Mouse (Mus musculus) forebrain, postnatal 0 days (tissue): ENCODE data around the gene Gpbp1. TPM values are rescaled to one million over a fixed set of nuclear protein-coding genes. Genes with fewer than 3 reads are reported as not detected.

ENCODE experiments used
- ATAC-seq: fragments of 200-750 bp; cut with Nextera tagmentation; 2 replicates; pipeline ENCODE4 v1.8.0; 2017; ENCODE audit warnings: mild to moderate bottlenecking, moderate library complexity
- DNase-seq: peaks from one replicate; pipeline ENCODE4 v3.0.0-alpha.2; 2015
- H3K27ac ChIP-seq: fragments of 300-500 bp; sonication (generic); 2 replicates; pipeline ENCODE4 v1.5.1; 2014; ENCODE audit warnings: low read depth, mild to moderate bottlenecking, antibody characterized with exemption, low read length, moderate library complexity, mixed read lengths
- H3K27me3 ChIP-seq: fragments of 300-500 bp; sonication (generic); 2 replicates; pipeline ENCODE4 v1.6.1; 2014; ENCODE audit warnings: mild to moderate bottlenecking, low read length, mixed read lengths; ENCODE audit not compliant: insufficient read depth
- H3K36me3 ChIP-seq: fragments of 300-500 bp; sonication (generic); 2 replicates; pipeline ENCODE4 v1.6.1; 2014; ENCODE audit warnings: mild to moderate bottlenecking, moderate library complexity; ENCODE audit not compliant: insufficient read depth
- H3K4me1 ChIP-seq: fragments of 300-500 bp; sonication (generic); 2 replicates; pipeline ENCODE4 v1.6.1; 2014; ENCODE audit warnings: antibody characterized with exemption; ENCODE audit not compliant: insufficient read depth
- H3K4me2 ChIP-seq: fragments of 300-500 bp; sonication (generic); 2 replicates; pipeline ENCODE4 v1.6.1; 2014; ENCODE audit warnings: low read depth, mild to moderate bottlenecking, moderate library complexity
- H3K4me3 ChIP-seq: fragments of 300-500 bp; sonication (generic); 2 replicates; pipeline ENCODE4 v1.5.1; 2014; ENCODE audit warnings: low read depth, low read length, mixed read lengths
- H3K9ac ChIP-seq: fragments of 300-500 bp; sonication (generic); 2 replicates; pipeline ENCODE4 v1.6.1; 2014; ENCODE audit warnings: mild to moderate bottlenecking
- H3K9me3 ChIP-seq: fragments of 300-500 bp; sonication (generic); 2 replicates; pipeline ENCODE4 v1.6.1; 2016; ENCODE audit warnings: low read length
- CTCF ChIP-seq: sonication (generic); IDR thresholded peaks from 2 replicates; pipeline ENCODE4 v1.5.1; 2016; ENCODE audit warnings: antibody characterized with exemption, control low read depth, low read depth
- WGBS: fragments of 180-500 bp; shearing (Covaris S2); extraction: QIAGEN DNeasy Blood & Tissue Kit; methylation state at CpG from one replicate; pipeline ENCODE4 v1.1.7; 2014; 5-methylcytosine and 5-hydroxymethylcytosine counted together
- polyA plus RNA-seq: library from polyadenylated mRNA; unstranded; fragments of >200 nt; fragmentation: Nextera tagmentation; extraction: Ambion mirVana; gene quantifications from 2 replicates; pipeline ENCODE4 v1.2.1, GENCODE M21; 2015
- total RNA-seq: library from RNA; depleted of rRNA; stranded (reverse); fragments of >200 nt; gene quantifications from 2 replicates; pipeline ENCODE4 v1.2.3, GENCODE M21; 2014; rRNA removed

Gpbp1 gene
- total and polyA plus RNA-seq, 2 experiments from 2014 or later, result 85.6 to 94.8 TPM

DNA sequence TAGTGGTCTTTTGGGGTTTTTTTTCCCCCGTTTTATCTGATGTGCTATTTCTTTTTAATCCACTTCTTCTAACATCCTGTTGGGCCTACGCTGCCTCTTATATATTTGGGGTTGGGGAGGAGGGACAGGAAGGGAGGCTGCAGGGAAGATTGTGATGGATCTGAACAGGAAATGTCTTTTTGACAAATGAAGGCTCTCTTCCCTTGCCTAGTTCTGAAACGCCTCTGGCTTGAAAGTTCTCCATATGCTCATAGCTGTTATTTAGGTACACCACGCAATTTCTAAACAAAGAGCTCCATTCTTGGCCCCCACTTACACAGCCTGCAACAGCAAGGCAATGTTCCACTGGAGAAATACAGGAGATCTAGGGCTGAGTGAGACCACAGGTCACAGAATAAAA, 95.0 kb downstream of the Gpbp1 start:
- 82% methylated on average over 4 of the region's 4 CpGs for WGBS
- ATAC-seq, result no peak

GRCm38 (mm10) chr13:111394341-111394740, 95.6 kb downstream of the Gpbp1 start:
- TF ChIP-seq CTCF, result no peak

More for the DNA sequence above, 95.0 kb downstream of the Gpbp1 start:
- H3K9me3 ChIP-seq, result no peaks in the 10 kb centered on the region
- DNase-seq, result no peak
- no peaks in the 10 kb centered on the region for H3K36me3 ChIP-seq
- no peaks in the 10 kb centered on the region for H3K4me1 ChIP-seq
- no peak overlapping the region for H3K9ac ChIP-seq
- H3K4me2 ChIP-seq, result no peak overlapping the region
- no peak overlapping the region for H3K27ac ChIP-seq
- no peaks in the 10 kb centered on the region for H3K27me3 ChIP-seq
- TF ChIP-seq CTCF, result no peak
- no peak overlapping the region for H3K4me3 ChIP-seq

GRCm38 (mm10) chr13:111393426-111393825, 96.5 kb downstream of the Gpbp1 start:
- no peak for TF ChIP-seq CTCF
- H3K4me1 ChIP-seq, result no peaks in the 10 kb centered on the region
- no peaks in the 10 kb centered on the region for H3K9me3 ChIP-seq
- H3K4me3 ChIP-seq, result no peak overlapping the region
- H3K27ac ChIP-seq, result no peak overlapping the region
- WGBS, result 71% methylated on average over 6 of the region's 6 CpGs
- DNase-seq, result no peak
- no peaks in the 10 kb centered on the region for H3K36me3 ChIP-seq
- H3K4me2 ChIP-seq, result no peak overlapping the region
- no peak for ATAC-seq
- no peaks in the 10 kb centered on the region for H3K27me3 ChIP-seq
- no peak overlapping the region for H3K9ac ChIP-seq

More at GRCm38 (mm10) chr13:111394341-111394740, 95.6 kb downstream of the Gpbp1 start:
- ATAC-seq (no peak), DNase-seq (peak; percentile 33)
- H3K4me1 ChIP-seq, result no peaks in the 10 kb centered on the region
- no peaks in the 10 kb centered on the region for H3K9me3 ChIP-seq
- no peak overlapping the region for H3K4me3 ChIP-seq
- no peak overlapping the region for H3K9ac ChIP-seq
- no peaks in the 10 kb centered on the region for H3K27me3 ChIP-seq
- H3K27ac ChIP-seq, result no peak overlapping the region
- WGBS, result 78% methylated on average over 8 of the region's 8 CpGs
- no peak overlapping the region for H3K4me2 ChIP-seq
- H3K36me3 ChIP-seq, result no peaks in the 10 kb centered on the region

- Histone ChIP-seq H3K4me3 (no peak overlapping the region), H3K4me2 (no peak overlapping the region), H3K36me3 (no peaks in the 10 kb centered on the region), H3K4me1 (no peaks in the 10 kb centered on the region), H3K9ac (no peak overlapping the region), H3K9me3 (no peaks in the 10 kb centered on the region), H3K27ac (no peak overlapping the region), H3K27me3 (no peaks in the 10 kb centered on the region)
- 93% methylated on average over 5 of the region's 5 CpGs for WGBS
- no peak for TF ChIP-seq CTCF
- no peak for ATAC-seq
- DNase-seq, result no peak
Measured at GRCm38 (mm10) chr13:111391426-111391825, 98.5 kb downstream of the Gpbp1 start.

DNA sequence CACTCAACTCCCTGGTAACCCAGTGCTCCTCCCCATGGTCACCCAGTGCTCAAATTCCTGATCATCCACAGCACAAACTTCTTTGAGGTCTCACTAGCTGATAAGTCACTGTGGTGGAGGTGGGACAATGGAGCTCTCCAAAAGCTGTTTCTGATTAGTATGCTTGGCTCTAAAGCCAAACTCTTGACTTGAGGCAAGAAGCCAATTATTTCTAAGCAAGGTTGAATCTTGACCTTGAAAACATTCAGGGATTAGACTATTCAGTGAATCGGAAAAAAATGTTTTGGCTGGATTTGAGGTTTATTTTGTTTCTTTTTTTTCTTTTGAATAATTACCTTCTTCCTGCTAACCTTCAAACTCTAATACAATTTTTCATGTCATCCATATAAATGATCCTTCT, 98.9 kb downstream of the Gpbp1 start:
- TF ChIP-seq CTCF, result no peak
- no peak for ATAC-seq
- Histone ChIP-seq H3K9ac (no peak overlapping the region), H3K27ac (no peak overlapping the region), H3K9me3 (no peaks in the 10 kb centered on the region), H3K27me3 (no peaks in the 10 kb centered on the region), H3K4me2 (no peak overlapping the region), H3K4me3 (no peak overlapping the region), H3K4me1 (no peaks in the 10 kb centered on the region), H3K36me3 (no peaks in the 10 kb centered on the region)
- 86% methylated on average over 1 of the region's 1 CpGs for WGBS
- DNase-seq, result no peak

GRCm38 (mm10) chr13:111384011-111384985, 105.6 kb downstream of the Gpbp1 start:
- Histone ChIP-seq H3K9me3 (no peaks in the 10 kb centered on the region), H3K4me3 (no peak overlapping the region), H3K27me3 (no peaks in the 10 kb centered on the region), H3K36me3 (no peaks in the 10 kb centered on the region), H3K27ac (no peak overlapping the region), H3K9ac (no peak overlapping the region), H3K4me1 (no peaks in the 10 kb centered on the region), H3K4me2 (no peak overlapping the region)
- WGBS, result 47% methylated on average over 12 of the region's 12 CpGs
- DNase-seq (peak; percentile 32), ATAC-seq (no peak)
- no peak for TF ChIP-seq CTCF

Other genes starting within 250 kb of the Gpbp1 start
- gene Actbl2, start 235.1 kb downstream of the Gpbp1 start, total RNA-seq, result 0.08 TPM in 1 of 2 replicates, not detected in the other
- gene Actbl2, start 235.1 kb downstream of the Gpbp1 start, polyA plus RNA-seq, result not detected in 2 replicates
- gene Gm49496, start 59.8 kb upstream of the Gpbp1 start, total RNA-seq, result not detected in 2 replicates
- not detected in 2 replicates for gene Gm49496, start 59.8 kb upstream of the Gpbp1 start, polyA plus RNA-seq
- not detected in 2 replicates for gene Gm10198, start 102.7 kb upstream of the Gpbp1 start, total RNA-seq
- gene Gm10198, start 102.7 kb upstream of the Gpbp1 start, polyA plus RNA-seq, result not detected in 2 replicates
- 26.9 and 41.3 TPM in 2 replicates for gene Mier3, start 190.9 kb upstream of the Gpbp1 start, total RNA-seq
- gene Mier3, start 190.9 kb upstream of the Gpbp1 start, polyA plus RNA-seq, result 11.0 and 15.0 TPM in 2 replicates